Mouse (Mus musculus) thymus, postnatal 14 days (tissue): ENCODE measurements around the gene Tescl.

Experiments
- DNase-seq: peaks from one replicate; pipeline ENCODE4 v3.0.0; 2021

Tescl gene

DNA sequence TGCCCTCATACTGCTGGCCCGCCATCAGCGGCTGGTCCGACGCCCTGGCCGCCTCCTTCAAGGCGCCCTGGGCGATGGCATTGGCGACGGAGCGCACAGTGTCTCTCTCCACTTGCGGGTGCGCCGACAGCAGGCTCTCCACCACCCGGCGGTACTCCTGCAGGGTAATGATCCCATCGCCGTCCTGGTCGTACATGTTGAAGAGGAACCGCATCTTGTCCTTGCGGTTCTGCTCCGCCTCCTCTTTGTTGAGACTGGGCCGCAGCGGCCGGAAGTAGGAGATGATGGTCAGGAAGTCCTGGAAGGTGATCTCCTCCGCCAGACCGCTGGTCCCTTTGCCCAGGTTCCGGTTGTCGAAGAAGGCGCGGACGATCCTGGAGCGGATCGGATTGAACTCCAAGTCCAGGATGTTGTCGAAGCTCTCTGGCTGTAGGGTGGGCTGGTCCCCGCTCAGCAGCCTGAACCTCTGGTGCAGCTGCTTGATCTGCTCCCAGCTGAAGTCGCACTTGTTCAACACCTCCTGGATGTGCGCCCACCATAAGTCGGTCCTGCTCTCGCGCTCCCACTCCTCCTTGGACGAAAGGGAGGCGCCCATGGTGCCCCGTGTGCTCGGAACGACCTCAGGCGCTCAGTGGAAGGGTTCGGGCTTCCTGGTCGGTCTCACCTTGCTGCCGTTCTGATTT lies at the start of gene Tescl:
Gene Tescl, minus strand, starts transcription at position 633 of the 683 bp plus-strand sequence.
- no peak for DNase-seq

DNA sequence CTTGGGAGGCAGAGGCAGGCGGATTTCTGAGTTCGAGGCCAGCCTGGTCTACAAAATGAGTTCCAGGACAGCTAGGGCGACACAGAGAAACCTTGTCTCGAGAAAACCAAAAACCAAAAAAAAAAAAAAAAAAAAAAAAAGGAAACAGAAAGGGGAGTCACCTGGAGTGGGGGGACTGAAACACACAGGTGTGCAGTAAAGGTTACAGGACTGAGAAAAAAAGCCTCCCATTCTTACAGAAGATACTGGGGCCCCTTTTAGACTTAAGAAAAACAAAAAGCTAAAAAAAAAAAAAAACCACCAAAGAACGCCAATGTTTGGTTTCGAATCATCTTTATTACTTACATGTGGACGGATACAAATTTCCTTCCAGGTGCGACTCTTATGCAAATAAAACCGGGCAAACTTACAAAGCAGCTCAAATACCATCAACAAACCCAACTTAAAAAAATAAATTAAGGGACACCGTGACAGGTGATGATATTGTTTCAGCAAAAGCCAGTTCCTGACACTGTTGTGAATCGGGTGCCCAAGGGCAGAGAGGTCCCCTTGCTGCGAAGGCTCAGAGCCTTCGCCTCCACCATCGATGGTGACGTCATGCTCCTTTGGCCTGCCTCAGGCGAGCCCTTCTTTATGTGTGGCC lies 49.1 kb upstream of the Tescl start:
- no peak for DNase-seq

DNA sequence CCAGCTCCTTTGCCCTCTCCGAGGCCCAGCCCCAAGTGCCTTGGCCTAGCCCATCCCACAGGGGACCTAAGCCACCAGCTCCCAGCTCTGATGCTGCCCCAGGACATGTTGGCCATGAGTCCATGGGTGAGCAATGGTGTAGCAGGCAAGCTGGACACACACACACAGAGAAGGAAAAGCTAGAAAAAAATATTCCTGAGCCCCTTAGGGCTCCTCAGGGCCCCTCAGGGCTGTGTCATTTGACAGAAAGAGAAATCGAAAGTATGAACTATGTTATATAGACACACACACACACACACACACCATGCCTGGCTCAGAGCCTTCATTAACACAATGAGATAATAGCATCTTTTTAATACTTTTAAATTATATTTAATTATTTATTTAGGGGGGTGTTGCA lies 46.6 kb upstream of the Tescl start:
- DNase-seq: no peak

DNA sequence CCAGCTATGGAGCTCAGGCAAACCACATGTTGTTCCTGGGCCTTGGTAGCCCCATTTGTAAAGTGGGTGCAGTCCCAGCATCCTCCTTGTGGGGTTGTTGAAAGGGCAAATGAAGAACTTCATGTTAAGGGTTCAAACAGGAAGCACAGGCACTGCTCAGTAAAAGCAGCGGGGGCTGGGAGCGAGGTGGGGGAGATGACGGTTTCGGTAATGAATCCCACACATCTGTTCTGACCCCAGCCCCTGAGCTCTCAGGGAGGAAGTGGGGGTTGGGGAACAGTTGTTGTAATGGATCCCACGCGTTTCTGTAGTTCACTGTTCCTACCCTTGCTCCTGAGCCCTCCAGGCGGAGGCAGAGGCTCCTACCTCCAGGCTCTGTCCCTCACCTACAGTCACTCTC lies 46.2 kb upstream of the Tescl start:
- DNase-seq: peak; percentile 90

DNA sequence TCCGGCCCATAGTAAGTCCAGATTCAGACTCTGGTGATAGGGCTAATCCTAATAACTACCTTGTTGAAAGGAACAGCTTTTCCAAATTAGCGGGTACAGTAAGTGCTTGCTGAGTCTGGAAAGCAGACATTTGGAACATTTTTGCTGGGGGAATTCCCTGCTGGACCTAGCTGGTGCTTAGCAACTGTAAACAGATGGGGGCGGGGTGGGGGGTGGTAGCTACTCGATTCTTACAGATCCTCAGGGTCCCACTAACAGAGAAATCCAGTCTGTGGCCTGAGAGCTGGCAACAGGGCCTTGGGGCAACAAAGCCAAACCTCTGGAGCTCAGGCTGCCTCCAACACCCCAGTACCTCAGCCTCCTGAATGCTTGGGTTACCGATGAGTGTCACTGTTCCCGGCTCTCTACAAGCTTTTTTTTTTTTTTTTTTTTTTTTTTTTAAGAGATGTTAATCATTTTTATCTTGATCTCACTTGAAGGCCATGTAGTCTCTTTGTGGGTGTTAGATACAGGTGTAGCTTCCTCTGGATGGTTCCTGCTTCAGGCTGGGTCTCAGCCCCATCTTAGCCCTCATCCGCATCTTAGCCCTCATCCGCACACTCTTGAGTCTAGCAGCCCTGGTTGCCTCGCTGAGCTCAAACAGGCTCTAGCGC lies 44.4 kb upstream of the Tescl start:
- peak; percentile 72 for DNase-seq

DNA sequence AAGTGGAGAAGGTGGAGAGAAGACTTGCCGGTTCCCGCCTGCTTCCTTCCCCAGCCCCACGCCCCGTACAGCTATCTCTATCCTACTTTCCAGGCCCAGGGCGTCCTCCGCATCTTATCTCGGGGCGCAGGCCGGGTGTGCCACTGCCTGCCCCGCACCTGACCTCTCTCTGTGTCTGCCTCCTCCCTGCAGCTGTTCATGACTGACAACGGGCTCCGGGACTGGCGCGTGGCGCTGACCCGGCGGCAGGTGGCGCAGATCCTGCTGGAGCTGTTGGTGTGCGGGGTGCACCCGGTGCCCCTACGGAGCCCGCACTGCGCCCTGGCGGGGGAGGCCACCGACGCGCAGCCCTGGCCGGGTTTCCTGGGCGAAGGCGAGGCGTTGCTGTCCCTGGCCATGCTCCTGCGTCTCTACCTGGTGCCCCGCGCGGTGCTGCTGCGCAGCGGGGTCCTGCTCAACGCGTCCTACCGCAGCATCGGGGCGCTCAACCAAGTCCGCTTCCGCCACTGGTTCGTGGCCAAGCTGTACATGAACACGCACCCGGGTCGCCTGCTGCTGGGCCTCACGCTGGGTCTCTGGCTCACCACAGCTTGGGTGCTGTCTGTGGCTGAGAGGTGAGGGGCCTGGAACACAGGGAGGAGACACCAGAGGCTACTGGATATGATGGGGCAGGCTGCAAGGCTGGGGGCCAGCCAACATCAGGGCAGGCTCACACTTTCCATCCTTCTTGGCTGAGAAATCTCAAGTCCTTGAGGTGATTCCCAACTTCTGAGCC lies 43.5 kb upstream of the Tescl start:
- DNase-seq: peak; percentile 91

DNA sequence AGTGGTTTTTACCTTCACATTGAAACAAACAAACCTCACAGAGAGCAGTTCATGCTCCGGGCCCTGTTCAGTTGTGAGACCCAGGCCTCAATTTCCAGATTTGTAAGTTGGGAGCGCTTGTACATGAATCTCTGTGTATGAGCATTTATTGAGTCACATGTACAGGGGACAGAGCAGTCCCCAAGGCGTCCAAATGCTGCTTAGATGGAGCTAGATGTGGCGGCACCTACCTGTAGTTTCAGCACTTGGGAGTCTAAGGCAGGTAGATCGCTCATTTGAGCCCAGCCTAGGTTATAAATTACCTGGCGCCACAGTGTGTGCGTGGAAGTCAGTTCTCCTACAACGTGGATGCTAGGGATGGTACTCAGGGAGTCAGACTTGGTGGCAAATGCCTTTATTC lies 42.7 kb upstream of the Tescl start:
- no peak for DNase-seq

DNA sequence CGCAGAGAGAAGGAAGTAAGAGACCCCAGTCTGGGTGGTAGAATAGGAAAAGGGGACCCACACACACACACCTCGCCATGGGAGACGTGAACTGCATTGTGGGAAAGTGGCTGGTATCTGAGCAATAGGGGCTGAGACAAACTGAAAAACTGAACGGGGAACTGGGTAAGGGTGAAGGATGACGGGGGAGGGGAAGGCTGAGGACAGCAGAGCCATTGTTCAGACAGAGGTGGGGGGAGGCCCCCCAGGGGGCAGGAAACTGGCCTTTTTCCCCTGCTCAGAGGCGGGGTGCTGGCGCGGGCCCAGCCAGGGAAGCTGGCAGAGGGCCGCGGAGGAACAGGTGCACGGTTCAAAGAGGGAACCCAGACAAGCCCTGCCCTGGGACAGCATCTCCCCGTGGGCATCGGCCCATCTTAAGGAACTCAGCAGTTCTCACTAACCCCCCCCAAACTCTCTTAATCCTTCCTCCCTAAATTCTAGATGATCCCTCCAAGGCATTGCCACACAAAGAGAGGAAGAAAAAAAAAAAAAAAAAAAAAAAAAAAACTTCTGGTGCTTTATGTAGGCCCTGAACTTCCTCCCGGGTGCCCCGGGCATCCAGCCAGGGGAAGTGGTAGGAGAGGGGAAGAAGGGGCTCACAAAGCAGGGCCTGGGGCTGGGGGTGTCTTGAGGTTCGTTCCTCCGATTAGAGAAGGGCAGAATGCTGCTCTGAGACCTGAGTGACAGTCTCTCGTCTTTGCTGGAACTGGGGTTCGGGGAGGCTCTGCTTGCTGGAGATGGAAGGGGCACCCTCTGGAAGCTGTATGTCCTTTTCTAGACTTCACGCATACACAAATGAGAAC lies 40.0 kb upstream of the Tescl start:
- DNase-seq: peak; percentile 93

DNA sequence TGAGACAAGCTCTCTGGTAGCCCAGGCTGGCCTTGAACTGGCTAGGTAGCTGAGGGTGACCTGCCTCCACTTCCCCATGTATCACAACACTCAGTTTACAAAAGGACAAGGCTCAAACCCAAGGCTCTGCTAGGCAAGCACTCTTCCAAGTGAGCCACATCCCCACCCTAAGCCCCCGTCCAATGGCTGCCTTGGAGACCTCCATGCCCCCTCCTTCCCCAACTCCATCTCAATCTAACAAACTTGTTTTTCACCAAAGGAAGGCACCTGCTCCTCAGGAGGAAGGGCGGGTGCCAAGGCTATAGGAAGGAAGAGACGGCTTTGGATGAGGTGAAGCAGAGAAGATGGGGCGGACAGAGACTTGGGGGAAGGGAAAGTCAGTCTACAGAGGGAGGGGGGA lies 39.0 kb upstream of the Tescl start:
- DNase-seq: peak; percentile 64

DNA sequence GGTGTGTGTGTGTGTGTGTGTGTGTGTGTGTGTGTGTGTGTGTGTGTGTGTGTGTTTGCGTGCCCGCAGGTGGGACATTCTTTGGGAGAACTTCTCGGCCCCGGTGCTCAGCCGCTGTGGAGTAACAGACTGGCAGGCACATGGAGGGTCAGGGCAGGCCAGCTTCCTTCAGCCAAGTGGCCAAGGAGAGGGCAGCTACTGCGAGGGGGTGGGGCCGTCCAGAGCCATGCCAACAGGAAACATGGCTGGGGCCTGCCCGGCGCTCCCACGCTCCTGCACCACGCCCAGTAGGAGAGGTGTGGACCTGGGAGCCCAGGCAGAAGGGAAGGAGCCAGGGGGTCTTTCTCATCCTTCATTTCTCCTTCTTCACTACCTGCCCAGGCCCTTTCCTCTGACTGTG lies 38.6 kb upstream of the Tescl start:
- DNase-seq: peak; percentile 49

DNA sequence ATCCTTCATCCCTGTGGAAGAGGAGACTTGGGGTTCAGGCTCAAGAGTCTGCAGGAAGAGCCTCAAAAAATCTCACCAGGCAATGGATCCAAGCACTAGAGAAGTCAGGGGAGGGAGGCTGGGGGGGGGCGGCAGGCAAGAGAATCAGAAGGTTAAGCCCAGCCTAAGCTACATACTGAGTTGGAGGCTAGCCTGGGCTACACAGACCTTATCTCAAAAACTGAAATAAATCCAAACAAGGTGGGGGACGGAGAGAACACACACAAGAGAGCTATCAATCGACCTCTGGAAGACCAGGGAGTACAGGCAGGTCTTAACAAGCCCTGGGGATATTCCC lies 38.0 kb upstream of the Tescl start:
- peak; percentile 23 for DNase-seq

DNA sequence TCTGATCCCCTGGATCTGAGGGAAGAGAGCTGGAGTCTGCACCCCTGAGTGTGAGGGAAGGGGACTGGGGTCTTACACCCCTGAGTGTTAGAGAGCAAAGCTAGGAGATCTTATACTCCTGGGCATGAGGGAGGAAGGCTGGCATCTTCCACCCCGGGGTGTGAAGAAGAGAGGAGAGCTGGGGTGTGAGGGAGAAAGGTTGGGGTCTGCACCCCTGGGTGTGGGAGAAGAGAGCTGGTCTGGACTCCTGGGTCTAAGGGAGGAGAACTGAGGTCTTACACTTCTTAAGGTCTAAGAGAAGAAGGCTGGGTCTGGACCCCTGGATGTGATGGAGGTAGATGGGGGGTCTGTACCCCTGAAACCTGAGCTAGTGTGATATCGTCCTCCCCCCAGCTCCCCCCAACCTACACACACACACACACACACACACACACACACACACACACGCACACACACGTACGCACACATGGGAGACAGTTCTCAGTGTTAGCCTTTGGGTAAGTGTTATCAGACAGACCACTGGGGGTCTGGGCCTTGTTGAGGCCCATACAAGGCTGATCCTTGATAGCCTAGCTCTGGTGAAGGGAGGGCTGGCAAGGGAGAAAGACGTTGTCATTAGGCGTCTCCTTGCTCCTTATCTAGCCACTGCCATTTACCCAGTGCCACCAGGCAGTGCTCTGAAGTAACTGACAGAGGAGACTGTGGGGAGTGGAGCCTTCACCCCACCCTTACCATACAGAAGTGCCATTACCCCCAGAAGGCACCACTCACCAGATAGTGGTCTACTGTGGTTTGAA lies 37.5 kb upstream of the Tescl start:
- DNase-seq: peak; percentile 54

DNA sequence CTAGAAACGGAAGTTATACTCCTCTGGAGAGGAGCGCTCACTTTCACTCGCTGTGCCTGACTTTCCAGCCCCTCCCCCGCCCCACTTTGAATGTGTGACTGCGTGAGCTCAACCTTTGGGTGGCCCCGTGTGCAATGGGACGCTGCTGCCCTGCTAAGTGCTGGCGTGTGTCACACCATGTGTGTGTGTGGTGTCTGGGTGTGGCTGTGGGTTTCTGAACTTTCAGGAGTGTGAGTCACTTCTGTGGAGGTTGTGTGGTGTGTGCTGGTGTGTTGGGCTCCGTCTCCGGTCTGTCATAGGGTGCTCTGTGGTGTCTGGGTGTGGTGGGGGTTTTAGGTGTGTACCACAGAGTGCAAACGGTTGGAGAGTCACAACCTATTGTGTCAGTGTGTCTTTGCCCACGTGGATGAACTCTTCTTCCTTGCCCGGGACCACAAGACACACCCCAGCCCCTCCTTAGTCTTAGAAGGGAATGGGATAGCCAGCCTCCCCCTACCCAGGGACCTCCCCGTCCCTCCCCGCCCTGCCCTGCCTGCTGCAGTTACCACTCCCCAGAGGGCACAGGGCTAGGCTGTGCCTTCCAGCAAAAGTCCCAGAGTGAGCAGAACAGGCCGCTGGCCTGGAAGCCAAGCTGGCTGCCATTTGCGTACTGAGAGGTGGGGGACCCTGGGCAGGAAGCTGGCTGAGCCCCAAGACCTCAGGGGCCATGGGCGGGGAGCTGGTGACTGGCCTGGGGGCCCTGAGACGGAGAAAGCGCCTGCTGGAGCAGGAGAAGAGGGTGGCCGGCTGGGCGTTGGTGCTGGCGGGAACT lies 36.2 kb upstream of the Tescl start, which contains the start of gene Kcnn4:
Gene Kcnn4, plus strand, starts transcription at position 533 of the 811 bp plus-strand sequence.
- peak; percentile 83 for DNase-seq

DNA sequence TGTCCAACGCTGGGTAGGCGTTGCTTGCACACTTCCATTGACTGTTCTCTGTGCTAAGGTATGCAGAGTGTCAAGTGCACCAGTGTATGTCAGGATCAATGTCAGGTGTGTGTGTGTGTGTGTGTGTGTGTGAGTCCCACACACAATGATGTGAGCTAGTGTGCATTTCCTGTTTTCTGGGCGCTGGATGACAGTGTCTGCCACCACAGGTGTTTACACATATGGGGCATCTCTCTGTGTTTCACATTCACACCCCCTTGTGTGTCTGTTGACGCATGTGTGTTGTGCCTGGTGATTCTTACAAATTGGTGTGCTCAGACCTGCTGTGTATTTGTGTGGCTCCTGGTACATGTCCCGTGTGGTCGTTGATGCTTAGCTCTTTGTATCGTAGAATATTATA lies 35.2 kb upstream of the Tescl start:
- peak; percentile 59 for DNase-seq

DNA sequence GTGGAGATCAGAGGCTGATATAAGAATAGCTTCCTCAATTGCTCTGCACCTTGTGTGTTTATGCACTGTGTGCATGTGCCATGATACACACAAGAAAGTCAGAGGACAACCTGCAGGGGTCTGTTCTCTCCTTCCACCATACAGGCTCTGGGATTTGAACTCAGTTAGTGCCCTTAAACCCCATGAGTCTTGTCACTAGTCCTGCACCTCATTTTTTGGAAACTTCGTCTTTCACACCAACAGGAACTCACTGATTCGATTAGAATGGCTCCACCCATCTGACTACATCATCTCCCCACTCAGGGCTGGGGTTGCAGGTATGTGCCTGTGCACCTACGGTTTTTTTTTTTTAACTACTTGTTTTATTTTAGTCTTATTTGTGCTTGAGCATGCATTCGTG lies 34.5 kb upstream of the Tescl start:
- no peak for DNase-seq

DNA sequence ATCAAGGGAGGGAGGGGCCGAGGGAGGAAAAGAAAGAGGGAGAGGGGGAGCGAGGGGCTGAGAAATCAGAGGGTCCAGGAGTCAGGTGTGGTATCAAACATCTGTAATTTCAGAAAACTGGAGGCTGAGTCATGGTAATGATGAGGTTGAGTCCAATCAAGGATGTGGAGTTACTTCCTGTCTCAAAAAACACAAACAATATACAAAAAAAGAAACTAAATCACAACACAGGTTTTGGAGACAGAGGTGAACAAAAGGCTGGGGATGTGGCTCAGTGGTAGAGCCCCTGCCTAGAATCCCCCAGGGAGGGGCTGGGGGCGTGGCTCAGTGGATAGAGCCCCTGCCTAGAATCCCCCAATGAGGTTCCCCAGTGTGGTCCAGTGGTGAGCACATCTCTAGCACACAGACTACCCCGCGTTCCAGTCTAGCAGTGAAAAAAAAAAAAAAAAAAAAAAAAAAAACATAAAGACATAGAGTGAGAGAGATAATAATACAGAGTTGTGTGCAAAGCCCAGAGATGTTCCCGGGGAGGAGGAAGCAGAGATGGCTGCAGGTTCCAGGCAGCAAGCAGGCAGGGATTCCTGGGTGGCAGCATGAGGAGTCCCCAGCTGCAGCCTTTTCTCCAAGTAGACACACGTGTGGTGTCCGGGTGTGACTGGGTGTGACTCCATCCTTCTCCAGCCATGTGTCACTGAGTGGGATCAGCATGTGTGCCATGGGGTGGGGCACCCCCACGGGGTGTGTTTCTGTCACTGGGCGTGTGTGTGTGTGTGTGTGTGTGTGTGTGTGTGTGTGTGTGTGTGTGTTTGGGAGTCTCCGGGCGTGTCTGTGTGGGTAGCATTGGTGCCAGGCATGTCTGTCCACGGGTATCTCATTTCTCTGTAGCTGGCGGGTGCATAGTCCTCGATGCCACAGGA lies 33.2 kb upstream of the Tescl start:
- DNase-seq: no peak

DNA sequence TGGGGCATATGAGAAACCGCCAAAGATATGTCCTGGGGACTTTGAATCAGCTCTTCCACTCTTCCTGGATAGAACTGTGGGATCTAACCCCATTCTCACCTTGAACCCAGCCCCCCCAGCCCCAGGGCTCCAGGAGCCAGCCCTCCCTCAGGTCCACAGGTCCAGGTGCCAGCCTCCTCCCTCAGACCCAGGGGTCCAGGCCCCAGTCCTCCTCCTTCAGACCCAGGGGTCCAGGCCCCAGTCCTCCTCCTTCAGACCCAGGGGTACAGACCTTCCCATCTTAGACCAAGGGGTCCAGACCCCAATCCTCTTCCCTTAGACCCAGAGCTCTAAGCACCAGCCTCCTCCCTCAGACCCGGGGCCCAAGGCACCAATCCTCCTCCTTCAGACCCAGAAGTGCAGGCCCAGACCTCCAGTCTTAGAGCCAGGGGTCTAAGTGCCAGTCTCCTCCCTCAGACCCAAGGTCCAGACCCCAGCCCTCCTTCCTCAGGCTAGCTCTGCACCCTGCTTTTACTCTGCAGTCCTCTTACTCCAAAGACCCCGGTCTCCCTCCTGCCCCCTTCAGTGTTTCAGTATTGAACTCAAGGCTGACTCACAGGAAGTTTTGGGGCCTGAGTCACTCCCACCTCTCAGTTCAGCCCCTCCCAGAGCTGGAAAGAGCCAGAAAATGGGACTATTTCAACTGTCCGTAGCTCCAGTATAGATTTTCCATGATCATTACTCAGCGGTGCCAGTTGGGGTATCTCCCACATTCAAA lies 31.7 kb upstream of the Tescl start:
- DNase-seq: peak; percentile 23

DNA sequence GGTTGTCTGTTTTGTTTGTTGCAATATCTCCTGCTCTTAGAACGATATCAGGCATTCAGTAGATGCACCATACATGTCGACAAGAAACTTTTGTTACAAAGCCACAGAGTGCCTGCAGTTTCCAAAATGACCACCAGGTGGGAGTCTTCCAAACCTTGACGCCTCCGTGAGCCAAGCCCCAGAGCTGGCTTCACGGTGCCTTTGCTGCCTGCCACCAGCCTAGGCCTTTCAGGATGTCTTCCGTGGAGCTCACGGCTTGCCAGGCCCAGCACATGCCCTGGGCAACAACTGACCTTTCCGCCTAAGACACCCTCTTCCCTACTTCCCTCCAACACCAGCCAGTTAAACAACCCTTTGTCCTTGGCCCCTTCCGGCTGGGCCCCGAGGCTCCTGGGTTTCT lies 31.1 kb upstream of the Tescl start:
- peak; percentile 93 for DNase-seq

DNA sequence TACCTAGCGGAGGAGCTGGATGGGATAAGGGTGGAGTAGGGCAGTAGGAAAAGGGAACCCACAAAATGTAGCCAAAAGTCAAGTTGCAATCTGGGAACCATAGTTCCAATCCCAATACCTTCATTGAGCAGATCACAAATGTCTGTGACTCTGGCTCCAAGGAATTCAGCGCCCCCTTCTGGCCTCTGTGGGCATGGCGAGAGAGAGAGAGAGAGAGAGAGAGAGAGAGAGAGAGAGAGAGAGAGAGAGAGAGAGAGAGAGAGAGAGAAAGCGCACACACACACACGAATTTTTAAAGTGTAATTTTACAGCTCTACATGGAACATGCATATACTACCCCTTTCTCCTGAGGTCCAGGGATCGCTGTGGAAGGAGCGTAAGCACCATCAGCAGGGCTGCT lies 29.5 kb upstream of the Tescl start:
- peak; percentile 78 for DNase-seq
